Mouse (Mus musculus) liver, postnatal 0 days (tissue): ENCODE measurements around the gene Srbd1. TPM values are rescaled to one million over a fixed set of nuclear protein-coding genes. Genes with fewer than 3 reads are reported as not detected.

ENCODE experiments used
- ATAC-seq: fragments of 200-750 bp; cut with Nextera tagmentation; 2 replicates; pipeline ENCODE4 v1.8.0; 2017; ENCODE audit warnings: mild to moderate bottlenecking, moderate library complexity
- DNase-seq: peaks from one replicate; pipeline ENCODE4 v3.0.0-alpha.2; 2016
- H3K27ac ChIP-seq: fragments of 300-500 bp; sonication (generic); 2 replicates; pipeline ENCODE4 v1.5.1; 2014; ENCODE audit warnings: antibody characterized with exemption, moderate library complexity, mild to moderate bottlenecking, low read depth
- H3K27me3 ChIP-seq: fragments of 300-500 bp; sonication (generic); 2 replicates; pipeline ENCODE4 v1.6.1; 2014; ENCODE audit warnings: low read length, control low read depth, mixed read lengths; ENCODE audit not compliant: insufficient read depth
- H3K36me3 ChIP-seq: fragments of 300-500 bp; sonication (generic); replicated peaks from 2 replicates; pipeline ENCODE4 v1.6.1; 2014; ENCODE audit warnings: mild to moderate bottlenecking, control low read depth, low read length, moderate library complexity, mixed read lengths; ENCODE audit not compliant: insufficient read depth
- H3K4me1 ChIP-seq: fragments of 300-500 bp; sonication (generic); 2 replicates; pipeline ENCODE4 v1.6.1; 2014; ENCODE audit warnings: antibody characterized with exemption, mild to moderate bottlenecking, control low read depth; ENCODE audit not compliant: insufficient read depth
- H3K4me2 ChIP-seq: fragments of 300-500 bp; sonication (generic); 2 replicates; pipeline ENCODE4 v1.6.1; 2014; ENCODE audit warnings: low read depth, mild to moderate bottlenecking, low read length, moderate library complexity, mixed read lengths
- H3K4me3 ChIP-seq: fragments of 300-500 bp; sonication (generic); 2 replicates; pipeline ENCODE4 v1.5.1; 2014; ENCODE audit warnings: low read depth, low read length
- H3K9ac ChIP-seq: fragments of 300-500 bp; sonication (generic); replicated peaks from 2 replicates; pipeline ENCODE4 v1.6.1; 2014; ENCODE audit warnings: mild to moderate bottlenecking, moderate library complexity
- H3K9me3 ChIP-seq: fragments of 300-500 bp; sonication (generic); 2 replicates; pipeline ENCODE4 v1.6.1; 2016; ENCODE audit warnings: mild to moderate bottlenecking, control low read depth, low read length, mixed read lengths
- CTCF ChIP-seq: sonication (generic); IDR thresholded peaks from 2 replicates; pipeline ENCODE4 v1.5.1; 2016; ENCODE audit warnings: antibody characterized with exemption, low read depth
- EP300 ChIP-seq: IDR thresholded peaks from 2 replicates; pipeline ENCODE4 v1.6.1; 2016; ENCODE audit warnings: antibody characterized with exemption, low read depth, mild to moderate bottlenecking
- WGBS: fragments of 180-500 bp; shearing (Covaris S2); extraction: QIAGEN DNeasy Blood & Tissue Kit; methylation state at CpG from one replicate; pipeline ENCODE4 v1.1.7; 2014; ENCODE audit not compliant: insufficient replicate concordance; 5-methylcytosine and 5-hydroxymethylcytosine counted together
- polyA plus RNA-seq: library from polyadenylated mRNA; unstranded; fragments of >200 nt; fragmentation: Nextera tagmentation; extraction: Ambion mirVana; gene quantifications from 2 replicates; pipeline ENCODE4 v1.2.1, GENCODE M21; 2015

Srbd1 gene
- polyA plus RNA-seq, 1 experiment from 2014 or later, result 3.9 TPM

DNA sequence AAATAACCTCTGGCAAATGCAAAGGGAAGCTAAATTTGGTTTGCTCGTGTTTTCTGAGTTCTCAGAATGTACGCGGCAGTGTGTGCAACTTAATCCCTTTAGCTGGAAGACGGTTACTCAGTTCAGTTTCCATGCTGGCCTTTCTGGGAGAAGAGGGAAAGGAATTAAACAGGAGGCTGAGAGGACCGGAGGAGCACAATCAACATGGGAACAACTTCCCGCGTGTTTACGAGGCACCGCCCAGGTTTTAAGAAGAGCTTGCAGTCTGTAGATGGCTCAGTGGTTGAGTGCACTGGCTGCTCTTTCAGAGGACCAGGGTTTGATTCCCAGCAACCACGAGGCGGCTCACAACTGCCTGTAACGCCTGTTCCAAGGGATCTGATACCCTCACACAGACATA lies 109.8 kb downstream of the Srbd1 start:
- no peak for ATAC-seq
- TF ChIP-seq CTCF (no peak), EP300 (no peak)
- WGBS, result 82% methylated on average over 12 of the region's 12 CpGs
- Histone ChIP-seq H3K9me3 (no peaks in the 10 kb centered on the region), H3K4me1 (no peaks in the 10 kb centered on the region), H3K4me3 (no peak overlapping the region), H3K27ac (no peak overlapping the region), H3K27me3 (no peaks in the 10 kb centered on the region), H3K9ac (no peak overlapping the region), H3K4me2 (no peak overlapping the region), H3K36me3 (no peaks in the 10 kb centered on the region)
- no peak for DNase-seq

DNA sequence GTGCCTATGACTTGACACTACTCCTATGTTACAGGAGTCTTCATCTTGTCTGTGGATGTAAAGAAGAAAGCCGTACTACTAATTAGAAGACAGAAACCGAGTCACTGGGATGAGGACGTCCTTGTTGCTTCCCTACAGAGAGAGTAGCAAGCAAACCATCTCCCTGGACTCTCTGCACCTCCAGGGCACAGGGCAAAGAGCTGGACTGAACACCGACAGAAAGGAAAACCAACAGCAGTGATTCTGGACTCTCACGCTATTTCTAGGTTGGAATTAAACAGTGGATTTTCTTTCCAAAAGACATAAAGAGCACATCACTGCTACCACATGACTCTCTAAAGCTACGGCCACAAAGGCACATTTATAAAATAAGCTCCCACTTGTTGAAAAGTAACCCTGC lies 110.3 kb downstream of the Srbd1 start:
- no peak overlapping the region for H3K27ac ChIP-seq
- no peak overlapping the region for H3K4me3 ChIP-seq
- no peak overlapping the region for H3K9ac ChIP-seq
- no peak overlapping the region for H3K4me2 ChIP-seq
- WGBS, result 79% methylated on average over 6 of the region's 6 CpGs
- no peaks in the 10 kb centered on the region for H3K27me3 ChIP-seq
- DNase-seq (no peak), ATAC-seq (no peak)
- no peaks in the 10 kb centered on the region for H3K4me1 ChIP-seq
- no peaks in the 10 kb centered on the region for H3K9me3 ChIP-seq
- TF ChIP-seq EP300 (no peak), CTCF (no peak)
- H3K36me3 ChIP-seq, result no peaks in the 10 kb centered on the region

DNA sequence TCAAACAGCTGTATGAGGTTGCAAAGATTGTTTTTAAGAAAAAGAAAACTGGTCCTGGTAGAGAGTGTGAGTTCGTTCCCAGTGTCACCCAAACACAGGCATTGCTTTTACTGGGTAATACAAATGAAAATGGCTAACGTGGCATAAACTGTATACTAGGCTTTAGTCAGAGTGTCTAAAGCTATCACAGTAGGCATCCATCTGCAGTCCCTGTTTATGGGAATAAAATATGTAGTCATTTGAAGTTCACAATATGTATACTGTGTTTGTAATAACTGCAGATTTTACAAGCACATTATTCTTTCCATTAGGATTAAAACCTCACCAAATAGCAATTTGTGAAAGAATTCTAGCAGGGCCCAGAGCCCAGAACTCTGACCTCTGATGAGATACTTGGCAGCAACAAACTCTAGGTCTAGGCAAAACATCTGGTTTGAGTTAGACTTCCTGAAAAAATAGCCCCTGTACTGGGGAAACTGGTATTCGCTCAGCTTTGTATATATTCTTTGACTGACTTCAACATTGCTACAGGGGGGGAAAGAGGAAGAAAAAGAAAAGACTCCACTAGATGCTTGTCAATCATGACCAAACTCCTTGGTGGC lies 112.8 kb downstream of the Srbd1 start:
- H3K4me3 ChIP-seq, result no peak overlapping the region
- ATAC-seq (no peak), DNase-seq (no peak)
- no peaks in the 10 kb centered on the region for H3K36me3 ChIP-seq
- WGBS, result 77% methylated on average over 3 of the region's 3 CpGs
- H3K4me2 ChIP-seq, result no peak overlapping the region
- H3K4me1 ChIP-seq, result no peaks in the 10 kb centered on the region
- H3K9ac ChIP-seq, result no peak overlapping the region
- TF ChIP-seq CTCF (no peak), EP300 (no peak)
- H3K27ac ChIP-seq, result no peak overlapping the region
- no peaks in the 10 kb centered on the region for H3K27me3 ChIP-seq
- no peaks in the 10 kb centered on the region for H3K9me3 ChIP-seq

DNA sequence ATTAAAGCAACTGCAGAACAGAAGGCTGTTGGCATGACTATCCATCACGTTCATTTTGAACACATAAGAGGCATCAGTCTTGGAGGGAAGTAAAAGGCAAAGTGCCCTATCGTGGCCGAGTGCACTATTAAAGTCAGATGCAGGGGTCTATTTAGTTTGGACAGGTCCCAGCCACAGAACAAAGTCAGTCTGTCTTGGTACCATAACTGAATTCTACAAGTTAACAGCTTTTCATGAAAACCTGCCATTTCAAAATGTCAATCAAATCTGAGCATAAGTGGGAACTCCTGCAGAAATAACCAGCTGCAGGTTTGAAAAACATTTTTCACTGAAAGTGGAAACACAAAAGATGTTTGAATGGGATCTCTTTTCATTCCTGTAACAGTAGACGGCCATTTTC lies 115.0 kb downstream of the Srbd1 start:
- no peaks in the 10 kb centered on the region for H3K9me3 ChIP-seq
- no peaks in the 10 kb centered on the region for H3K27me3 ChIP-seq
- no peak overlapping the region for H3K4me3 ChIP-seq
- no peak overlapping the region for H3K9ac ChIP-seq
- H3K36me3 ChIP-seq, result no peaks in the 10 kb centered on the region
- H3K4me1 ChIP-seq, result no peaks in the 10 kb centered on the region
- WGBS, result 80% methylated on average over 4 of the region's 4 CpGs
- H3K27ac ChIP-seq, result no peak overlapping the region
- DNase-seq (no peak), ATAC-seq (no peak)
- TF ChIP-seq EP300, result no peak
- H3K4me2 ChIP-seq, result no peak overlapping the region

DNA sequence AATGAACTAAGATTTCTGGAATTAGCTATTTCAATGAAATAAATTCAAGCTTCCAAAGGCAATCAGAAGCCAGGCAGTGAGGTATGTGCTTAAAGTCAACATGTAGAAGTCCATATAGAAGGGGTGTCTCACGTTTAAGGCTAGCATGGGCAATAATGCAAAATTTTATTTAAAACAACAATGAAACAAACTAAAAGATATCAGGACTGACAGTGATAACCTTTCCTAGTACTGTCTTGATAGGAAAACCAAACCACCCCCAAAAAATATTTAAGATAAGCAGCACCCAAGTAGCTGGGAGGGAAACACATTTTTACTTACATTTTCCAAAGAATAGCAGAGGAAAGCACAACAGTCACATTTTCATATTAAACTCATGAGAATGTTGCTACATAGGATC lies 115.8 kb downstream of the Srbd1 start:
- Histone ChIP-seq H3K9ac (no peak overlapping the region), H3K27ac (no peak overlapping the region), H3K36me3 (no peaks in the 10 kb centered on the region), H3K4me3 (no peak overlapping the region), H3K4me2 (no peak overlapping the region), H3K4me1 (no peaks in the 10 kb centered on the region), H3K9me3 (no peaks in the 10 kb centered on the region), H3K27me3 (no peaks in the 10 kb centered on the region)
- 45% methylated on average over 1 of the region's 1 CpGs for WGBS
- ATAC-seq, result no peak
- TF ChIP-seq EP300, result no peak
- no peak for TF ChIP-seq CTCF
- DNase-seq, result no peak

DNA sequence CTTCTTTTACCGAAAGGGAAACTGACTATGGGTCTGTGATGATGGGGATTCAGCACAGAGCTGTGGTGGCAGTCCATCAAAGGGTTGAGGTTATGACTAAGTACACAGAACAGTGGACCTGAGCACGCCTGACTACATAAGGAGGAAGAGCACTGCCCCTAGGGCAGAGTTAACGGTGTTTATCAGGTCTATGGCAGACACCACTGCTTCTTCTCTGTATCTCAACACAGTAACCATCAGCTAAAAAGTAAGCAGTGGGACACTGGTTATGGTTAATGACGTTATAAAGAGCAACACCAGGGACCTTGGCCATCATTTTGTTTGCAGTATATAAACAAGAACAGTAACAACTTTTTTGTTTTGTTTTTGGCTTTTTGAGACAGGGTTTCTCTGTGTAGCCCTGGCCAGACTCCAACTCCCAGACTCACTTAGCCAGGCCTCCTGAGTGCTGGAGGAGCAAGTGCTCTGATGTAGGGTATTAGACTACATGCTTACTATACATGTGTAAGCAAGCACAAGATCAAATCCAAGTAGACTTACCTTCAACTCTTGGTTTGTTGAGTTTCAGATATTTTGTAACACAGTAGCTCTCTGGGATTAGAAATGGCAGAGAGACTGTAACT lies 117.3 kb downstream of the Srbd1 start:
- TF ChIP-seq CTCF (no peak), EP300 (peak; percentile 63; the same call in 1 of the 2 replicates)
- Histone ChIP-seq H3K4me1 (no peaks in the 10 kb centered on the region), H3K36me3 (no peaks in the 10 kb centered on the region), H3K27me3 (no peaks in the 10 kb centered on the region), H3K4me3 (no peak overlapping the region), H3K27ac (no peak overlapping the region), H3K4me2 (no peak overlapping the region), H3K9me3 (no peaks in the 10 kb centered on the region), H3K9ac (no peak overlapping the region)
- DNase-seq (no peak), ATAC-seq (peak; percentile 74)
- WGBS, result 55% methylated on average over 4 of the region's 4 CpGs

DNA sequence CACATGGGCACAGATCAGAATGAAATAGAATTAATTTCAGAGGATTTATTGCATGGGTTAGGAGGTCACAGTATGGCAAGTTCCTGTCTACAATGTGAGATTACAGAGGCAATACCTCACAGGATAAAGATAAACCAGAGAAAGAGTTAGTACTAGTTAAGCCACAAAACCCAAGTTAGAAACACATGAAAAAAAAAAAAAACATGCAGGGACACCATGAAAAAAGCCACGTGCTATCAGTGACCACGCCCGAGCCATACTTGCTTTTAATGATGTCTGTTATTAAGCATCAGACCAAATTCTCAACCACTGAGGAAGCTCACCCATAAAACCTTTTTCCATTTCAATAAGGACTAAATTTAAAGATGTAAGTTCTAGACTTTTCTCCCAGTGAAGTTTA lies 120.4 kb downstream of the Srbd1 start:
- DNase-seq, result no peak
- WGBS, result 59% methylated on average over 3 of the region's 3 CpGs
- Histone ChIP-seq H3K4me3 (no peak overlapping the region), H3K4me1 (no peaks in the 10 kb centered on the region), H3K27me3 (no peaks in the 10 kb centered on the region), H3K9ac (no peak overlapping the region), H3K4me2 (no peak overlapping the region), H3K36me3 (no peaks in the 10 kb centered on the region), H3K9me3 (no peaks in the 10 kb centered on the region), H3K27ac (no peak overlapping the region)
- ATAC-seq, result no peak
- no peak for TF ChIP-seq EP300
- no peak for TF ChIP-seq CTCF
